Mouse (Mus musculus) MEL (cell line): ENCODE results near the gene Rnf114.

ENCODE experiments used
- CHD1 ChIP-seq: IDR thresholded peaks from 2 replicates; pipeline ENCODE4 v1.6.1; 2012; ENCODE audit warnings: low read depth, mild to moderate bottlenecking, inconsistent platforms, low read length, improper control_type of control experiment
- CHD2 ChIP-seq: IDR thresholded peaks from 2 replicates; pipeline ENCODE4 v1.6.1; 2011; ENCODE audit warnings: low read length, improper control_type of control experiment
- CTCF ChIP-seq, 3 experiments: IDR thresholded peaks in 2 of 3; conservative IDR thresholded peaks in 1 of 3; 2 replicates each; pipeline ENCODE4 v1.5.1; 2011 to 2012; ENCODE audit warnings: low read length in 3 of 3, low read depth in 2 of 3, mild to moderate bottlenecking in 2 of 3, improper control_type of control experiment in 1 of 3, inconsistent platforms in 1 of 3, mixed read lengths in 1 of 3, moderate library complexity in 1 of 3; ENCODE audit not compliant: control insufficient read depth in 1 of 3, insufficient read depth in 1 of 3, poor library complexity in 1 of 3, severe bottlenecking in 1 of 3
- MAFK ChIP-seq: IDR thresholded peaks from 2 replicates; pipeline ENCODE4 v1.6.1; 2011; ENCODE audit warnings: low read depth, mild to moderate bottlenecking, low read length, improper control_type of control experiment, borderline replicate concordance
- POLR2A ChIP-seq, 2 experiments: IDR thresholded peaks; 2 replicates each; pipeline ENCODE4 v1.6.1; 2011 to 2012; ENCODE audit warnings: low read length in 2 of 2, mild to moderate bottlenecking in 2 of 2, control low read depth in 1 of 2, improper control_type of control experiment in 1 of 2, low read depth in 1 of 2, moderate library complexity in 1 of 2; ENCODE audit not compliant: control insufficient read depth in 1 of 2, insufficient read depth in 1 of 2, poor library complexity in 1 of 2
- POLR2AphosphoS5 ChIP-seq: IDR thresholded peaks from 2 replicates; pipeline ENCODE4 v1.6.1; 2012; ENCODE audit warnings: low read depth, borderline replicate concordance, mild to moderate bottlenecking, inconsistent platforms, low read length, moderate library complexity, mixed read lengths
- SMC3 ChIP-seq: IDR thresholded peaks from 2 replicates; pipeline ENCODE4 v1.6.1; 2011; ENCODE audit warnings: low read depth, low read length, improper control_type of control experiment

GRCm38 (mm10) chr2:167507719-167508385 lies 15.4 kb downstream of the Rnf114 start:
- no peak for TF ChIP-seq SMC3
- no peak for TF ChIP-seq POLR2AphosphoS5
- no peak for TF ChIP-seq CHD2
- TF ChIP-seq CTCF (IDR thresholded peaks at IDR 0.05 in 2 of 3, conservative IDR thresholded peaks at IDR 0.05 in 1 of 3; ENCODE audit: control insufficient read depth in 1 of 3, insufficient read depth in 1 of 3, low read depth in 2 of 3, low read length in 3 of 3, poor library complexity in 1 of 3, severe bottlenecking in 1 of 3), result no peak
- TF ChIP-seq POLR2A (IDR thresholded peaks at IDR 0.05; ENCODE audit: control insufficient read depth in 1 of 2, insufficient read depth in 1 of 2, low read depth in 1 of 2, low read length in 2 of 2, poor library complexity in 1 of 2), result no peak
- TF ChIP-seq MAFK, result no peak
- no peak for TF ChIP-seq CHD1
